Mouse (Mus musculus) embryonic facial prominence, embryonic 15.5 days (tissue): ENCODE measurements around the gene Ccm2. TPM values are rescaled to one million over a fixed set of nuclear protein-coding genes. Genes with fewer than 3 reads are reported as not detected.

Source experiments
- ATAC-seq: fragments of 200-750 bp; cut with Nextera tagmentation; 2 replicates; pipeline ENCODE4 v1.8.0; 2017; ENCODE audit warnings: low read depth, moderate TSS enrichment; ENCODE audit not compliant: insufficient number of reproducible peaks, low FRiP score, low TSS enrichment
- H3K27ac ChIP-seq: fragments of 300-500 bp; sonication (generic); replicated peaks from 2 replicates; pipeline ENCODE4 v1.5.1; 2015; ENCODE audit warnings: mild to moderate bottlenecking, inconsistent platforms
- H3K27me3 ChIP-seq: fragments of 300-500 bp; sonication (generic); 2 replicates; pipeline ENCODE4 v1.6.1; 2015; ENCODE audit warnings: inconsistent platforms
- H3K36me3 ChIP-seq: fragments of 300-500 bp; sonication (generic); 2 replicates; pipeline ENCODE4 v1.6.1; 2015; ENCODE audit warnings: mild to moderate bottlenecking, inconsistent platforms
- H3K4me1 ChIP-seq: fragments of 300-500 bp; sonication (generic); 2 replicates; pipeline ENCODE4 v1.6.1; 2015; ENCODE audit warnings: inconsistent platforms
- H3K4me2 ChIP-seq: fragments of 300-500 bp; sonication (generic); replicated peaks from 2 replicates; pipeline ENCODE4 v1.6.1; 2015; ENCODE audit warnings: mild to moderate bottlenecking, inconsistent platforms
- H3K4me3 ChIP-seq: fragments of 300-500 bp; sonication (generic); replicated peaks from 2 replicates; pipeline ENCODE4 v1.5.1; 2015; ENCODE audit warnings: mild to moderate bottlenecking, inconsistent platforms
- H3K9ac ChIP-seq: fragments of 300-500 bp; sonication (generic); 2 replicates; pipeline ENCODE4 v1.6.1; 2015; ENCODE audit warnings: inconsistent platforms
- H3K9me3 ChIP-seq: fragments of 300-500 bp; sonication (generic); replicated peaks from 2 replicates; pipeline ENCODE4 v1.6.1; 2016; ENCODE audit warnings: inconsistent platforms
- WGBS: fragments of 180-500 bp; shearing (Covaris S2); methylation state at CpG from one replicate; pipeline ENCODE4 v1.1.7; 2015; 5-methylcytosine and 5-hydroxymethylcytosine counted together
- polyA plus RNA-seq: library from polyadenylated mRNA; unstranded; fragments of >200 nt; fragmentation: Nextera tagmentation; extraction: Ambion mirVana; gene quantifications from 2 replicates; pipeline ENCODE4 v1.2.1, GENCODE M21; 2015

The Ccm2 gene
- polyA plus RNA-seq, 1 experiment from 2014 or later = 88.9 TPM

DNA sequence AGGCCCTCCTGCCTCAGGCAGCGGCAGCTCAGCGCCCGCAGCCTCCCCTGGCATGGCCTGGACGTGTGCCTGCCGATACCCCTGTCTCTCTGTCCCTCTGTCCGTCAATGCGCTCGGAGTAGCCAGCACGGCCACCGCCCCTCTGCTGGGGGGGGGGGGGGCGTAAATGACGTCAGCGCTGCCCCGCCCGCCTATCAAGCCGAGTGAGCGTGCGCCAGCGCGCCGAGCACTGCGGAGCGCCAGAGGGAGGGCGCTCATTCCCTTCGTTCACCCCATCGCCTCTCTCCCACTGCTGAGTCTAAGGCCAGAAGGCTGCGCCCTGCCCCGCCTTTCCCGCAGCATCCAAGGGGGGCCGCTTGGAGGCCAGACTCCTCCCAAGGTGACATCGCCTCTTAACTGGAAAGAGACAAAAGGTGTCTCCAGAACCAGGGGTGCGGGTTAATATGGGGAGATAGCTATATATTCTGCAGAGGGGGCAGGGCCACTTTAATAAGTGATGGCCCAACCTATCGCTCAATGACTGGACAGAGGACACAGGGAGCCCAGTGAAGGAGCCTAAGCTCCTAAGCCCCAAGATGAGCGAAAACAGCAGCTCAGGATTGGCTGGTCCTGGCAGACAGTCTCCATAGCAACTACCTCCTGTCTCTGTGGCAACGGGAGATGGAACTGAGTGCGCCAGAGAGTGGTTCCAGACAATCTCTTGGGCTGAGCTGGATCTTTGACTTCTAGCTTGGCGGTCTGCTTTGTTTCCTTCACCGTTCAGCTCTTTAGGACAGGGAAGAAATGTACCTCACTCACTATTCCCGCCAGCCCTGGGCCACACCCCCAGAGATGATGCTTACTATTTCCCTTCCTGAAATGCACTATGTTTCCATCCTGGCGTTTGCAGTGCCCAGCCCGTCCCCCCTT is 59.1 kb downstream of the Ccm2 start, which contains the start of gene Nacad:
Gene Nacad (minus strand): TSS at position 563 of the 909 bp plus-strand sequence.
- Histone ChIP-seq H3K9ac (peak within 1 kb of the TSS; percentile 23; the same call in 1 of the 2 replicates), H3K4me1 (peaks cover 28% of the 10 kb centered on the region), H3K27ac (0 out of 2 replicates have a peak within 1 kb of the TSS, but pooled peaks have one; percentile 11), H3K27me3 (peaks cover 34% of the 10 kb centered on the region), H3K9me3 (no peaks in the 10 kb centered on the region), H3K4me3 (peak within 1 kb of the TSS; percentile 41), H3K4me2 (peak within 1 kb of the TSS; percentile 65), H3K36me3 (peaks cover 3% of the 10 kb centered on the region; the same call in 1 of the 2 replicates)
- WGBS = 5% methylated on average over 37 of the region's 41 CpGs
- peak; percentile 51 for ATAC-seq

- 92% methylated on average over 12 of the region's 12 CpGs for WGBS
- H3K36me3 ChIP-seq = peaks cover 79% of the 10 kb centered on the region
- no peak for ATAC-seq
These were observed 68.8 kb downstream of the Ccm2 start for GRCm38 (mm10) chr11:6615250-6616205.

DNA sequence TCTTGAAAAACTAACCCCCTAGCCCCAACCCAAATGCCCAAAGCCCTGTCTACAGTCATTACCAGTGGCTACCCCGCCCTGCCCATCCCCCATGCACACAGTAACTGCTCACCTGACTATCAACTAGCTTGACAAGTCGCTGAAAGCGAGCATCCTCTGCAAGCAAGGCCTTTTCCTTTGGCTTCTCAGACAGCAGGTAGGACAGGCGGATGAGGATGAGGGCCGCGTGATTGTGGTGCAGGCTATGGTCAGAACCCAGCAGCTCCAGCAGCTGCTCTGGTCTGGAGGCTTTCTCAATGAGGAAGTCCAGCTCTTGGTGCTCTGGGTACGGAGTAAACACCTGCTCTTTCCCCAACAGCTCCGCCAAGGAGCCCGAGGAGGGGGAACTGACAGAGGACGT is 77.0 kb downstream of the Ccm2 start:
- H3K4me2 ChIP-seq = no peak overlapping the region
- H3K36me3 ChIP-seq = peaks cover 53% of the 10 kb centered on the region

More at GRCm38 (mm10) chr11:6615250-6616205, 68.8 kb downstream of the Ccm2 start:
- Histone ChIP-seq H3K9ac (no peak overlapping the region), H3K27ac (no peak overlapping the region), H3K4me2 (no peak overlapping the region), H3K4me1 (no peaks in the 10 kb centered on the region), H3K4me3 (no peak overlapping the region), H3K9me3 (no peaks in the 10 kb centered on the region), H3K27me3 (no peaks in the 10 kb centered on the region)

DNA sequence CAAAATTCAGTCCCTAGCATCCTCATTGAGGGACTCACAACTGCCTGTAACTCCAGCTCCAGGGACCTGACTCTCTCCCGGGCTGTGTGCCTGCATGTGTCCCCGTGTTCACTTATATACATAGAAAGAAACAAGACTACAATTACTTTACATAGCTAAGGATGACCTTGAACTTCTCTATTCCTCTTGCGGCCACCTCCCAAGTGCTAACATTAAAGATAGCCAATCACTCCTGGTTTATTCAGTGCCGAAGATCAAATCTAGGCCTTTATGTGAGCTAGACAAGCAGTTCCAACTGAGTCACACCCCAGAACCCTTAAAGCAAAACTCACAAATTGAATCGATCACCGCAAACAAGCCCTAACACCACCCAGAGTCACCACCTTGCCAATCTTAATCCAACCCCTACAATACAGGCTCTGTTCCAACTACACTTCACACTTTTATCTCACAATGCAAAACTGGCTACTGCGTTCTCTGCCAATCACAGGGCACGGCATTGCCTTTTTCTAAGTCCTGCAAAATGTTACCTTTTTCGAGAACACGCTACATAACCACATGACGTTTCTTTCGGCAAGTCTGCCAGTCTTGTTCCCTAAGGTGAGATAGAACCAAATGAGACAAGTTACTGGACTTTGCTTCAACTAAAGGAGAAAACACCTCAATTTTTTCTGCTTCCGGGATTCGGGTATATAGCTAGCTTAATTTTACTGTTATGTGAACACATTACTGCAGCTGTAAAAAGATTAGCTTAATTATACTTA is 78.1 kb downstream of the Ccm2 start:
- Histone ChIP-seq H3K4me2 (peak overlapping the region; percentile 85), H3K4me1 (peaks cover 24% of the 10 kb centered on the region), H3K27ac (no peak overlapping the region), H3K9ac (peak overlapping the region; percentile 23; the same call in 1 of the 2 replicates), H3K36me3 (peaks cover 42% of the 10 kb centered on the region), H3K4me3 (peak overlapping the region; percentile 88), H3K9me3 (no peaks in the 10 kb centered on the region), H3K27me3 (no peaks in the 10 kb centered on the region)
- WGBS = 64% methylated on average over 14 of the region's 14 CpGs
- ATAC-seq = no peak

More for the DNA sequence above, 77.0 kb downstream of the Ccm2 start:
- Histone ChIP-seq H3K4me1 (peaks cover 24% of the 10 kb centered on the region), H3K9ac (no peak overlapping the region), H3K4me3 (no peak overlapping the region), H3K9me3 (no peaks in the 10 kb centered on the region), H3K27ac (no peak overlapping the region), H3K27me3 (no peaks in the 10 kb centered on the region)
- ATAC-seq = no peak
- 91% methylated on average over 10 of the region's 10 CpGs for WGBS

DNA sequence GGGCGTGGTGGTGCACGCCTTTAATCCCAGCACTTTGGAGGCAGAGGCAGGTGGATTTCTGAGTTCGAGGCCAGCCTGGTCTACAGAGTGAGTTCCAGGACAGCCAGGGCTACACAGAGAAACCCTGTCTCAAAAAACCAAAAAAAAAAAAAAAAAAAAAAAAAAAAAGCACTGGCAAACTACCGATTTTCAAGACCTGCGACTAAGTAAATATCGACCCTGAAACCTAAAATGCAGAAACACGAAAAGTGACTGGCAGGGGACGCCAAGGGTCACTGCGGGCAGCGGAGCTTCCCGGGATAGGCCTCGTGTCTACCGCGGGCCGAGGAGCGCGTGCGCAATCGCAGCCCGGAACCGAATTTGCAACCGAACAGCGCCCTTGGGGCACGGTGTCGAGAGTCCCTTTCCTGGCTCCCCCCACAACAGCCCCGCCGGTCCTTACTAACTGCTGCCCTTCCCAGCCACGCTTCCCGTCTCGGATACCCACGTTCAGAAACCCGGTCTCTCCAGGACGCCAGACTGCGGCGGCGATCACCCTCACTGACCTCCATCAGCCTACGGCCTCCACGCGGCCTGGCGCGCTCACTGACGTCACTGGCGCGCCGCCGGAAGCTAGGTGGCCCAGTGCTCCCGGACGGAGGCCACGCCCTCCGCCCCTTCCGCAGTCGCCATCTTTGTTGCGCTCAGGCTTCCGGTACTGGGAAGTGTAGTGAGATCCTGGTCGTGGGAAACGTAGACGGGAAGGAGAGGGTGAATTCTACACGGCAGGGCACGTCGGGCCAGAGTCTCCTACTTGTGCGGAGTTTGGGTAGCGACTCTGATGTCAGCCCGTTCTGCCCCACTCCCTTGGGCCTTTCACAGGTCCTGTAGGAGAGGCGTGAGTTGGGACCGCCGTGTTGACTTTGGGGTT is 79.0 kb downstream of the Ccm2 start, which contains the start of gene Tbrg4:
Gene Tbrg4 (minus strand): TSS at position 590 of the 910 bp plus-strand sequence.
- Histone ChIP-seq H3K4me2 (peak within 1 kb of the TSS; percentile 85), H3K36me3 (peaks cover 32% of the 10 kb centered on the region), H3K9ac (peak within 1 kb of the TSS; percentile 71), H3K9me3 (no peaks in the 10 kb centered on the region), H3K27me3 (no peaks in the 10 kb centered on the region), H3K4me1 (peaks cover 24% of the 10 kb centered on the region), H3K4me3 (peak within 1 kb of the TSS; percentile 88), H3K27ac (peak within 1 kb of the TSS; percentile 91)
- WGBS = under 1% methylated on average over 66 of the region's 66 CpGs
- ATAC-seq = peak; percentile 92

DNA sequence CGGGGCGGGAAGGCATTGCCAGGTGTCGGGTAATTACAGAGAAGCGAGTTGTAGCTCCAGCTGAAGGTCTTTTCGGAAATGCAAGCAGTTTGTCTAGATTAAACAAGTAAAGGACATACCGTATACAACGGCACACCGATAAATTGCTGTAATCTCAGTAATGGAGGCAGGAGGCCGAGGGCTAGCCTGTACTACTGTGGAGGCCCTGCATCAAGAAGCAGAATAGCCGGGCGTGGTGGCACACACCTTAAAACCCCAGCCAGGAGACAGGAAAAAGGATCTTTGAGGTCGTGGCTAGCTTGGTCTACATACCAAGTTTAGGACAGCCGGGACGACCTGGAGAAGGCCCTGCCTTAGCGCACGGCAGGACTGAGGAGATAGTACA is 79.7 kb downstream of the Ccm2 start:
- Histone ChIP-seq H3K27ac (peak overlapping the region; percentile 91), H3K9ac (peak overlapping the region; percentile 71), H3K4me1 (peaks cover 24% of the 10 kb centered on the region), H3K4me3 (peak overlapping the region; percentile 88), H3K27me3 (no peaks in the 10 kb centered on the region), H3K4me2 (peak overlapping the region; percentile 85), H3K36me3 (peaks cover 26% of the 10 kb centered on the region), H3K9me3 (no peaks in the 10 kb centered on the region)
- 14% methylated on average over 16 of the region's 16 CpGs for WGBS
- ATAC-seq = no peak

DNA sequence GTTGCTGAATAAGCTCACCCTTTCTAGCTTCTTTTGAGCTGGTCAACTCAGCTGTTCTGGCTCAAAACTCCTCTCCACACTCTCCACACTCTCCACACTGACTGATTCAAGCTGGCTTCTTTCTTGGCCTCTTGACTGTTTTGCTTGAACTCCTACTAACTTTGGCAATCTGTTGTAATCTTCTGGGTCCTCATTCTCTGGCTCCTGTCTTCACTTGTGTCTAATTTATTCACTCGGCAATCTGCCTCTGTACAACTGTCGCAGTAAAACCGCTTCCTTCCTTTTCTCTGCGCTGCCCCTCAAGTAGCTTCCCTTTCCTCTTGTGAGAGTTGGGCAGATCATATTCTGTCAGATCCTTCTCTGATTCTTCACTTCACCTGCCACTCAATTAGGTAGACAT is 81.0 kb downstream of the Ccm2 start:
- no peak overlapping the region for H3K4me3 ChIP-seq
- WGBS = 81% methylated on average over 4 of the region's 4 CpGs
- H3K9ac ChIP-seq = no peak overlapping the region
- no peak overlapping the region for H3K27ac ChIP-seq
- H3K4me2 ChIP-seq = no peak overlapping the region
- peaks cover 24% of the 10 kb centered on the region for H3K4me1 ChIP-seq
- no peaks in the 10 kb centered on the region for H3K9me3 ChIP-seq
- no peak for ATAC-seq
- peaks cover 13% of the 10 kb centered on the region for H3K36me3 ChIP-seq
- H3K27me3 ChIP-seq = no peaks in the 10 kb centered on the region

DNA sequence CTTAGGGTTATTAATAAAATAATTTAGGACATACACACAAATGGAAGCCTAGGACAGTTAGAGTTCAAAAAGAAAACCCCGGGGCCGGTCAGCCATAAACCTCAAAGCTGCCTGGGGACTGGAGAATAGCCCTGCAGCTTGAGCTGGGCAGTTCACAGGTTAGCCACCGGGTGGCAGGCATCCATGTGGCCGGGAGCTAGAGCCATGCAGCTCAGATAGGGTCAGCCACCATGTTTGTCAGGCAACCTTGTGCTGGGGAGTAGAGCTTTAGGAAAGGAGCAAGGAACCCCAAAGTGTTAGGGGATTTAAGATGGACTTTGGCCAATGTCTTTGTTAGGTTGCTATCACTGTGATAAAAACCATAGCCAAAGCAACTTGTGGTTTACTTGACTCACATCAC is 81.9 kb downstream of the Ccm2 start:
- H3K27ac ChIP-seq = no peak overlapping the region
- no peaks in the 10 kb centered on the region for H3K27me3 ChIP-seq
- H3K36me3 ChIP-seq = peaks cover 5% of the 10 kb centered on the region
- H3K4me1 ChIP-seq = peaks cover 20% of the 10 kb centered on the region
- no peak overlapping the region for H3K4me2 ChIP-seq
- H3K9me3 ChIP-seq = no peaks in the 10 kb centered on the region
- H3K9ac ChIP-seq = no peak overlapping the region
- WGBS = 28% methylated on average over 4 of the region's 4 CpGs
- ATAC-seq = no peak
- H3K4me3 ChIP-seq = no peak overlapping the region

GRCm38 (mm10) chr11:6629655-6630054 is 83.0 kb downstream of the Ccm2 start:
- Histone ChIP-seq H3K36me3 (no peaks in the 10 kb centered on the region), H3K27ac (no peak overlapping the region), H3K27me3 (no peaks in the 10 kb centered on the region), H3K9me3 (no peaks in the 10 kb centered on the region), H3K4me2 (no peak overlapping the region), H3K9ac (no peak overlapping the region), H3K4me1 (peaks cover 10% of the 10 kb centered on the region), H3K4me3 (no peak overlapping the region)
- no peak for ATAC-seq

GRCm38 (mm10) chr11:6636150-6636549 is 89.5 kb downstream of the Ccm2 start:
- 75% methylated on average over 8 of the region's 8 CpGs for WGBS
- Histone ChIP-seq H3K4me2 (no peak overlapping the region), H3K9ac (no peak overlapping the region), H3K9me3 (no peaks in the 10 kb centered on the region), H3K4me1 (no peaks in the 10 kb centered on the region), H3K36me3 (no peaks in the 10 kb centered on the region), H3K4me3 (no peak overlapping the region), H3K27me3 (no peaks in the 10 kb centered on the region), H3K27ac (no peak overlapping the region)
- no peak for ATAC-seq
